Mouse (Mus musculus) CH12.LX (cell line): ENCODE results near the gene Nav1. TPM values are rescaled to one million over a fixed set of nuclear protein-coding genes. Genes with fewer than 3 reads are reported as not detected.

ENCODE experiments used
- DNase-seq: peaks from one replicate; pipeline ENCODE4 v3.0.0-alpha.2; 2013; ENCODE audit errors: extremely low read depth
- H3K27ac ChIP-seq: 2 replicates; pipeline ENCODE4 v1.5.1; 2012; ENCODE audit warnings: low read depth, mild to moderate bottlenecking, control low read depth, moderate library complexity; ENCODE audit not compliant: insufficient read depth
- H3K27me3 ChIP-seq: replicated peaks from 2 replicates; pipeline ENCODE3; 2012; ENCODE audit warnings: inconsistent platforms
- H3K36me3 ChIP-seq, 2 experiments: replicated peaks in 1 of 2; 2 replicates each; pipeline versions ENCODE3 to v1.6.1; 2012; ENCODE audit warnings: inconsistent platforms in 1 of 2, low read length in 1 of 2, mild to moderate bottlenecking in 1 of 2, mixed read lengths in 1 of 2, moderate library complexity in 1 of 2; ENCODE audit not compliant: control insufficient read depth in 1 of 2, insufficient read depth in 1 of 2
- H3K4me1 ChIP-seq, 2 experiments: 2 replicates each; pipeline ENCODE4 v1.6.1; 2012; ENCODE audit warnings: inconsistent platforms in 1 of 2, moderate library complexity in 1 of 2; ENCODE audit not compliant: insufficient read depth in 2 of 2, control insufficient read depth in 1 of 2
- H3K4me2 ChIP-seq: 2 replicates; pipeline ENCODE4 v1.6.1; 2012; ENCODE audit warnings: low read depth, mild to moderate bottlenecking, control low read depth; ENCODE audit not compliant: poor library complexity, insufficient read depth, severe bottlenecking
- H3K4me3 ChIP-seq, 3 experiments: fragments of 150-350 bp in 1 of 3; sonication (generic) in 1 of 3; replicated peaks in 1 of 3; 2 replicates each; pipeline versions ENCODE3 to v1.5.1; 2011 to 2012; ENCODE audit warnings: low read depth in 2 of 3, low read length in 2 of 3, mild to moderate bottlenecking in 2 of 3, moderate library complexity in 2 of 3, control low read depth in 1 of 3, improper control_type of control experiment in 1 of 3, inconsistent platforms in 1 of 3, mixed read lengths in 1 of 3; ENCODE audit not compliant: poor library complexity in 1 of 3
- H3K79me2 ChIP-seq: replicated peaks from 2 replicates; pipeline ENCODE4 v1.6.1; 2012; ENCODE audit warnings: mild to moderate bottlenecking, moderate library complexity; ENCODE audit not compliant: control insufficient read depth, poor library complexity, insufficient read depth, severe bottlenecking; ENCODE audit errors: extremely low read depth
- H3K9ac ChIP-seq: 2 replicates; pipeline ENCODE4 v1.6.1; 2012; ENCODE audit warnings: low read depth, mild to moderate bottlenecking, control low read depth, moderate library complexity; ENCODE audit not compliant: insufficient read depth
- H3K9me3 ChIP-seq: replicated peaks from 2 replicates; pipeline ENCODE3; 2012; ENCODE audit warnings: low read length, inconsistent platforms, mixed read lengths
- CHD1 ChIP-seq: IDR thresholded peaks from 2 replicates; pipeline ENCODE4 v1.6.1; 2012; ENCODE audit warnings: low read depth, low read length, improper control_type of control experiment, inconsistent platforms
- CHD2 ChIP-seq: IDR thresholded peaks from 2 replicates; pipeline ENCODE4 v1.6.1; 2011; ENCODE audit warnings: low read length, improper control_type of control experiment
- EP300 ChIP-seq: IDR thresholded peaks from 2 replicates; pipeline ENCODE4 v1.6.1; 2011; ENCODE audit warnings: low read length, improper control_type of control experiment
- GABPA ChIP-seq: IDR thresholded peaks from 2 replicates; pipeline ENCODE4 v1.6.1; 2012; ENCODE audit warnings: low read depth, low read length, improper control_type of control experiment, inconsistent platforms; ENCODE audit not compliant: insufficient replicate concordance
- MAZ ChIP-seq: IDR thresholded peaks from 2 replicates; pipeline ENCODE4 v1.6.1; 2012; ENCODE audit warnings: low read depth, mild to moderate bottlenecking, inconsistent platforms, low read length, improper control_type of control experiment, moderate library complexity
- MEF2A ChIP-seq: IDR thresholded peaks from 2 replicates; pipeline ENCODE4 v1.6.1; 2014; ENCODE audit warnings: low read depth, mild to moderate bottlenecking, inconsistent platforms, low read length, improper control_type of control experiment, borderline replicate concordance
- MYC ChIP-seq: IDR thresholded peaks from 2 replicates; pipeline ENCODE4 v1.6.1; 2011; ENCODE audit warnings: low read depth, mild to moderate bottlenecking, improper control_type of control experiment, low read length
- NELFE ChIP-seq: IDR thresholded peaks from 2 replicates; pipeline ENCODE4 v1.6.1; 2011; ENCODE audit warnings: low read depth, low read length, improper control_type of control experiment
- PAX5 ChIP-seq: IDR thresholded peaks from 2 replicates; pipeline ENCODE4 v1.6.1; 2012; ENCODE audit warnings: low read length, inconsistent platforms, mixed read lengths
- POLR2A ChIP-seq: IDR thresholded peaks from 2 replicates; pipeline ENCODE4 v1.6.1; 2011; ENCODE audit warnings: low read depth, mild to moderate bottlenecking, improper control_type of control experiment, low read length
- POLR2AphosphoS2 ChIP-seq: IDR thresholded peaks from 2 replicates; pipeline ENCODE4 v1.6.1; 2011; ENCODE audit warnings: low read depth, low read length, improper control_type of control experiment
- RCOR1 ChIP-seq: conservative IDR thresholded peaks from 2 replicates; pipeline ENCODE4 v1.6.1; 2012; ENCODE audit warnings: low read depth, mild to moderate bottlenecking, inconsistent platforms, low read length, improper control_type of control experiment
- SIN3A ChIP-seq: IDR thresholded peaks from 2 replicates; pipeline ENCODE4 v1.6.1; 2012; ENCODE audit warnings: low read length, improper control_type of control experiment, inconsistent platforms
- SMC3 ChIP-seq: IDR thresholded peaks from 2 replicates; pipeline ENCODE4 v1.6.1; 2011; ENCODE audit warnings: low read depth, low read length, improper control_type of control experiment
- TBP ChIP-seq: conservative IDR thresholded peaks from 2 replicates; pipeline ENCODE4 v1.6.1; 2011; ENCODE audit warnings: low read depth, low read length, improper control_type of control experiment
- TCF12 ChIP-seq: IDR thresholded peaks from 2 replicates; pipeline ENCODE4 v1.6.1; 2014; ENCODE audit warnings: low read depth, mild to moderate bottlenecking, inconsistent platforms, low read length, improper control_type of control experiment
- UBTF ChIP-seq: IDR thresholded peaks from 2 replicates; pipeline ENCODE4 v1.6.1; 2012; ENCODE audit warnings: low read depth, mild to moderate bottlenecking, inconsistent platforms, low read length, improper control_type of control experiment, moderate library complexity
- USF2 ChIP-seq: conservative IDR thresholded peaks from 2 replicates; pipeline ENCODE4 v1.6.1; 2011; ENCODE audit warnings: low read depth, low read length, improper control_type of control experiment
- ZC3H11A ChIP-seq: IDR thresholded peaks from 2 replicates; pipeline ENCODE4 v1.6.1; 2012; ENCODE audit warnings: low read depth, mild to moderate bottlenecking, inconsistent platforms, low read length, improper control_type of control experiment
- ZKSCAN1 ChIP-seq: IDR thresholded peaks from 2 replicates; pipeline ENCODE4 v1.6.1; 2012; ENCODE audit warnings: low read depth, inconsistent platforms, low read length, improper control_type of control experiment, borderline replicate concordance
- ZMIZ1 ChIP-seq: IDR thresholded peaks from 2 replicates; pipeline ENCODE4 v1.6.1; 2012; ENCODE audit warnings: low read depth, mild to moderate bottlenecking, inconsistent platforms, low read length, improper control_type of control experiment
- ZNF384 ChIP-seq: IDR thresholded peaks from 2 replicates; pipeline ENCODE4 v1.6.1; 2012; ENCODE audit warnings: low read depth, low read length, improper control_type of control experiment, inconsistent platforms
- dilution Hi-C: fragments of 300-500 bp; cut with MboI; formaldehyde crosslinking; loops from 2 replicates; pipeline ENCODE4 v1.14.3; 2020; ENCODE audit warnings: low sequenced_read_pairs; ENCODE audit not compliant: extremely low pct_unique_long_range_greater_than_20kb, extremely low pct_ligation_motif_present
- in situ Hi-C: fragments of 300-500 bp; cut with MboI; formaldehyde crosslinking; loops from 3 replicates; pipeline ENCODE4 v1.14.3; 2019; ENCODE audit warnings: low sequenced_read_pairs, low pct_ligation_motif_present, low pct_unique_long_range_greater_than_20kb, mixed read lengths
- polyA plus RNA-seq: library from polyadenylated mRNA; unstranded; fragments of >175 nt; gene quantifications from 2 replicates; pipeline ENCODE4 v1.2.1, GENCODE M21; 2012; ENCODE audit warnings: low read depth; ENCODE audit not compliant: insufficient read length
- total RNA-seq, 2 experiments: library from RNA; depleted of rRNA; stranded (reverse); fragments of 300-350 nt in 1 of 2; fragments of >200 nt in 1 of 2; gene quantifications; 2 replicates each; pipeline ENCODE4 v1.2.3; 2012 to 2014

The Nav1 gene
- total and polyA plus RNA-seq, 3 experiments, result 0.21 to 0.56 TPM; not detected in 1

- TF ChIP-seq MYC (no peak), ZKSCAN1 (no peak)
Measured at GRCm38 (mm10) chr1:135603121-135603870, 3.8 kb downstream of the Nav1 start (continued).

DNA sequence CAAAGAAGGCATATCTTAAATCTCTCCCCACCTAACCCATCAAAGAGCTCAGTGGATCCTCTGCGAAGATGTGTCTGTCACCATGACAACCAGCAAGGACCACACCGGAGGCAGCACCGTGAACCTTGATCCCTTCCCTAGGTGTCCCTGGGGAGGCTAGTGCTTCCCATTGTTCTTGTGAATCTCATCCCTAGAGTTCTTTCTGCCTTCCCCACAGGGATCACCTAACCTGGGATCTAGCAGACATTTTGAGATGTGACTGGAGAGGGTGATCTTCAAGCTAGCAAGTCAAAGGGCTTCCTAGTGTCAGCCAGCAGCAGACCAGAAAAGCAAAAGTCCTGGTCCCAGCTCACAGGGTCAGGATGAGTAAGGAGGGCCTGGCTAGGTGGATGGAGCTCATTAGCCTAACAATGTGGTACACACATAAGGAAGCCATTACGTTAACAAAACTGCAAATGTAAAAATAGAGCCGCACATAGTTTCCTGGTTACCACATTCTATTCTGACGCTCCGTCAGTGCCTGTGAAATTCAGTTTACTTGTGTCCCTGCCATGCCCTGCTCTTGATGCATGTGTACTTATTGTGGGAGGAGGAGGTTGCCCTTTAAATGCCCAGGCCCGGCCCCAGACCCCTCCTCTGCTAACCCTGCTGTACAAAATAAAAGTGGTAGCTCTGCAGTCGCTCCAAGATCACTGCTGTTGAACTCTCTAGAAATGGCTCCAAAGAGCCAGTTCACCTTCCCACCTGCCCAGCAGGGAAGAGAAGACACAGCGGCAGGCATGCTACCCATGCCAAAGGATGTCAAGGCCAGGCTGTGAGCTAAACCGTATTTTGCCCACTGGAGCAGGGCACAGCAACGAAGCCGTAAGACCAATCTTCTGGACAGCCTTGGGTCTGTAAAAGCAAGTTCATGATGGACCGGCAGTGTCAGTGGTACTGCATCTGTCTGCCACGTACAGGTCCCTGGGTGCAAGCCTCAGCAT, 6.8 kb downstream of the Nav1 start:
- peaks cover 11 to 16% of the 10 kb centered on the region in 2 experiments for H3K4me1 ChIP-seq
- no peaks in the 10 kb centered on the region for H3K9me3 ChIP-seq
- no peak overlapping the region for H3K4me3 ChIP-seq
- no peak for TF ChIP-seq CHD1
- TF ChIP-seq POLR2A, result no peak
- no peak for TF ChIP-seq UBTF
- no peak for TF ChIP-seq PAX5
- no peak for TF ChIP-seq MAZ
- TF ChIP-seq RCOR1, result no peak
- TF ChIP-seq ZC3H11A, result no peak
- TF ChIP-seq MEF2A, result no peak
- TF ChIP-seq USF2, result no peak
- TF ChIP-seq POLR2AphosphoS2, result no peak
- no peak for TF ChIP-seq ZNF384
- TF ChIP-seq SMC3, result no peak
- TF ChIP-seq EP300, result no peak
- no peak for TF ChIP-seq TCF12
- no peak for TF ChIP-seq NELFE
- TF ChIP-seq SIN3A, result no peak
- no peak for TF ChIP-seq TBP
- no peak for TF ChIP-seq CHD2
- TF ChIP-seq GABPA, result no peak
- TF ChIP-seq ZMIZ1, result no peak
- H3K4me2 ChIP-seq, result no peak overlapping the region
- in situ Hi-C loops, result no loop called here
- no peaks in the 10 kb centered on the region for H3K79me2 ChIP-seq
- no peak for DNase-seq
- H3K9ac ChIP-seq, result no peak overlapping the region
- H3K27me3 ChIP-seq, result peaks cover 75% of the 10 kb centered on the region
- H3K36me3 ChIP-seq, result no peaks in the 10 kb centered on the region
- no peak overlapping the region for H3K27ac ChIP-seq
- dilution Hi-C loops, result no loop called here
